Comparison of ENCODE assay signal across 8 mouse cellular contexts in the genomic region with DNA sequence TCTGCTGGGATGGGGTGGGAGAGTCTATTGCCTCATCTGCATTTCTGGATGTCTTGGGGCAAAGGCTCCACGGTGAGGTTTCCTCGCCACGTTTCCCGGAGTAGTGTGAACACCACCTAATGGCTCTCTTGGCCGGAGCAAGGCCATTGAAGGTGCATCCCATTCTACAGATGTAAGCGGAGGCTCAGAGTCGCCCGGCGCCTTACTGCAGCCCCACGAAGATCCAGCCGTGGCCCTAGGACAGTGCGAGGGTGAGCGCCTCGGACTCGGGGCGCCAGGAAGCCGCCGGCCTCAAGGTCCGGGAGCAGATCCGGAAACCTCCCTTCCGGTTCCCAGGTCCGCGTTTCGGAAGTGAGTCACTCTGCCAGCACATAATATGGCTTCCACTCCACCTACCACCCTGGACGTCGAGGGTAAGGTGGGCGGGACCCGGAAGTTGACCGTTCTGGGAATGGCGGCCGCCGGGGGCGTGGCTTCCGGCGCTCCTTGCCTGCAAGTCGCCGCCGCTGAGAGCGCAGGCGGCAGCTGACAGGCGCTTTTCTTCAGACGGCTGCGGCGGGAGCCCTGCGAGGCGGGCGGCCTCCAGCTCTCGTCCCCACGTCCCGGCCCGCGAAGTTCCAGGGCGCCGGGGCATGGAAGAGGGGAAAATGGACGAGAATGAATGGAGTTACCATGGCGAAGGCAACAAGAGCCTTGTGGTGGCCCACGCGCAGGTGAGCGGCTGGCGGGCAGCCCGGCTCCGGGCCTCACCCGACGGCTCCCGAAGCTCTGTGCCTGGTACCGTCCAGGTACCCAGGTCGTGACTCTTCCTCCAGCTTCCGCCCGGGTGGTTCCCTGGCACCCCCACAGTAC. TPM values are rescaled to one million over a fixed set of nuclear protein-coding genes. Genes with fewer than 3 reads are reported as not detected.
DNase-seq lines count a peak whose midpoint lies in the region; ATAC-seq lines count a peak whose summit lies in the region.

A gene (plus strand): TSS at position 496 of the 852 bp plus-strand sequence.

- ATAC-seq in forebrain, embryonic 14.5 days, result peak; percentile 98
- peak; percentile 98 for ATAC-seq in neural tube, embryonic 15.5 days (ENCODE audit: low FRiP score)

- H3K9me3 ChIP-seq in forebrain, embryonic 14.5 days (replicated peaks; ENCODE audit: control insufficient read depth, low read length), result no peaks in the 10 kb centered on the region
- no peaks in the 10 kb centered on the region for H3K9me3 ChIP-seq in neural tube, embryonic 15.5 days (replicated peaks)

- DNase-seq in ES-CJ7 (ENCODE audit: low read depth, low spot score), result peak; percentile 97
- peak; percentile 98 for DNase-seq in cerebellum, adult 11 months
- peak; percentile 99 for DNase-seq in forebrain, embryonic 14.5 days (ENCODE audit: low spot score)
- DNase-seq in heart, postnatal 14 days, result peak; percentile 98
- DNase-seq in layer of hippocampus, adult 11-12 months (ENCODE audit: low spot score), result peak; percentile 99
- DNase-seq in lung, adult 18-20 months, result peak; percentile 99
- DNase-seq in testis, postnatal 14 days (ENCODE audit: low spot score), result peak; percentile 98

- H3K4me3 ChIP-seq in forebrain, embryonic 14.5 days (ENCODE audit: low read depth, low read length), result peak within 1 kb of the TSS; percentile 84
- H3K4me3 ChIP-seq in neural tube, embryonic 15.5 days (replicated peaks), result peak within 1 kb of the TSS; percentile 85

- peaks cover 20% of the 10 kb centered on the region for H3K4me1 ChIP-seq in forebrain, embryonic 14.5 days (ENCODE audit: control insufficient read depth, insufficient read depth, low read length)
- H3K4me1 ChIP-seq in neural tube, embryonic 15.5 days, result peaks cover 37% of the 10 kb centered on the region

- under 1% methylated on average over 69 of the region's 69 CpGs for WGBS in forebrain, embryonic 14.5 days
- WGBS in neural tube, embryonic 15.5 days, result under 1% methylated on average over 64 of the region's 69 CpGs

- intact Hi-C loops in heart, postnatal 14 days (cut with DNase I), result no loop called here

- peak within 1 kb of the TSS; percentile 74 for H3K27ac ChIP-seq in forebrain, embryonic 14.5 days (ENCODE audit: low read depth, low read length)
- peak within 1 kb of the TSS; percentile 90 for H3K27ac ChIP-seq in neural tube, embryonic 15.5 days (replicated peaks)

- no peaks in the 10 kb centered on the region for H3K36me3 ChIP-seq in forebrain, embryonic 14.5 days (ENCODE audit: control insufficient read depth, insufficient read depth, low read length)
- no peaks in the 10 kb centered on the region for H3K36me3 ChIP-seq in neural tube, embryonic 15.5 days

- H3K4me2 ChIP-seq in forebrain, embryonic 14.5 days (ENCODE audit: low read length), result peak within 1 kb of the TSS; percentile 98
- H3K4me2 ChIP-seq in neural tube, embryonic 15.5 days, result peak within 1 kb of the TSS; percentile 94

- H3K27me3 ChIP-seq in forebrain, embryonic 14.5 days (replicated peaks; ENCODE audit: control insufficient read depth, insufficient read depth, low read length), result no peaks in the 10 kb centered on the region
- H3K27me3 ChIP-seq in neural tube, embryonic 15.5 days (replicated peaks), result no peaks in the 10 kb centered on the region

- H3K9ac ChIP-seq in forebrain, embryonic 14.5 days (ENCODE audit: low read length), result peak within 1 kb of the TSS; percentile 85
- H3K9ac ChIP-seq in neural tube, embryonic 15.5 days (replicated peaks), result peak within 1 kb of the TSS; percentile 80

RNA-seq across cellular contexts. Expression of the gene that starts here (rescaled TPM):
- polyA plus RNA-seq in forebrain, embryonic 14.5 days (2014; fragmentation: Nextera tagmentation; extraction: Ambion mirVana), result 12.6 and 16.5 TPM in 2 replicates
- 1 to 10 TPM; 7.1 to 7.4 TPM for total RNA-seq in heart, postnatal 14 days (2021)
- polyA plus RNA-seq in neural tube, embryonic 15.5 days (2015; fragmentation: Nextera tagmentation; extraction: Ambion mirVana), result 13.1 and 13.6 TPM in 2 replicates

Comparison
In these comparisons a context has a peak if more than half of its experiments do, and no peak if none do; other contexts are left out.
1. Peak in every context shown above with its lines: DNase-seq, ATAC-seq, H3K4me3 ChIP-seq and H3K27ac ChIP-seq.